Mouse (Mus musculus): ENCODE results near the gene Tnfrsf1a.

GRCm38 (mm10) chr6:125344084-125344483 lies 5.1 kb upstream of the Tnfrsf1a start:
- TF ChIP-seq CTCF (IDR thresholded peaks at IDR 0.05; ENCODE audit: borderline replicate concordance, control insufficient read depth, extremely low read depth, insufficient read depth, low read length, poor library complexity) (0 out of 2 replicates have a peak, but pooled peaks have one; percentile 13), POLR2A (IDR thresholded peaks at IDR 0.05; ENCODE audit: control insufficient read depth, extremely low read depth, insufficient read depth, low read length, poor library complexity) (no peak)

All from thymus, adult 2 months (tissue).